Mouse (Mus musculus) stomach, postnatal 0 days (tissue): Measurements from ENCODE around the gene Alg10b. TPM values are rescaled to one million over a fixed set of nuclear protein-coding genes. Genes with fewer than 3 reads are reported as not detected.

Experiments used
- ATAC-seq: fragments of 200-750 bp; cut with Nextera tagmentation; 2 replicates; pipeline ENCODE4 v1.8.0; 2017; ENCODE audit not compliant: low FRiP score, low TSS enrichment
- DNase-seq: peaks from one replicate; pipeline ENCODE4 v3.0.0-alpha.2; 2016; ENCODE audit warnings: low spot score
- H3K27ac ChIP-seq: fragments of 300-500 bp; sonication (generic); replicated peaks from 2 replicates; pipeline ENCODE4 v1.5.1; 2014; ENCODE audit warnings: mild to moderate bottlenecking, control low read depth
- H3K27me3 ChIP-seq: fragments of 300-500 bp; sonication (generic); 2 replicates; pipeline ENCODE4 v1.6.1; 2014; ENCODE audit warnings: low read length; ENCODE audit not compliant: control insufficient read depth, insufficient read depth
- H3K36me3 ChIP-seq: fragments of 300-500 bp; sonication (generic); 2 replicates; pipeline ENCODE4 v1.6.1; 2014; ENCODE audit warnings: low read length, mixed read lengths; ENCODE audit not compliant: control insufficient read depth, insufficient read depth
- H3K4me1 ChIP-seq: fragments of 300-500 bp; sonication (generic); replicated peaks from 2 replicates; pipeline ENCODE4 v1.6.1; 2014; ENCODE audit warnings: antibody characterized with exemption; ENCODE audit not compliant: control insufficient read depth, insufficient read depth
- H3K4me2 ChIP-seq: fragments of 300-500 bp; sonication (generic); replicated peaks from 2 replicates; pipeline ENCODE4 v1.6.1; 2014; ENCODE audit warnings: low read depth, mild to moderate bottlenecking, control low read depth, moderate library complexity
- H3K4me3 ChIP-seq: fragments of 300-500 bp; sonication (generic); 2 replicates; pipeline ENCODE4 v1.5.1; 2014; ENCODE audit warnings: low read depth, low read length, control low read depth
- H3K9ac ChIP-seq: fragments of 300-500 bp; sonication (generic); 2 replicates; pipeline ENCODE4 v1.6.1; 2014; ENCODE audit warnings: mild to moderate bottlenecking, low read length, control low read depth, mixed read lengths
- H3K9me3 ChIP-seq: fragments of 300-500 bp; sonication (generic); 2 replicates; pipeline ENCODE4 v1.6.1; 2016; ENCODE audit warnings: low read length; ENCODE audit not compliant: control insufficient read depth
- CTCF ChIP-seq: IDR thresholded peaks from 2 replicates; pipeline ENCODE4 v1.5.1; 2016; ENCODE audit warnings: antibody characterized with exemption, low read depth, mild to moderate bottlenecking, moderate library complexity
- EP300 ChIP-seq: optimal IDR thresholded peaks from 2 replicates; pipeline ENCODE3; 2016; ENCODE audit warnings: antibody characterized with exemption
- WGBS: fragments of 180-500 bp; shearing (Covaris S2); extraction: QIAGEN DNeasy Blood & Tissue Kit; methylation state at CpG from one replicate; pipeline ENCODE4 v1.1.7; 2014; 5-methylcytosine and 5-hydroxymethylcytosine counted together
- microRNA-seq: library from miRNA; unstranded; fragments of <30 nt; microRNA quantifications from one replicate; pipeline ENCODE4, GENCODE M21; 2016
- polyA plus RNA-seq: library from polyadenylated mRNA; unstranded; fragments of >200 nt; fragmentation: Nextera tagmentation; extraction: Ambion mirVana; gene quantifications from 2 replicates; pipeline ENCODE4 v1.2.1, GENCODE M21; 2015

The Alg10b gene
- polyA plus RNA-seq, 1 experiment from 2014 or later, result 11.3 TPM

- H3K9me3 ChIP-seq, result no peaks in the 10 kb centered on the region
- no peak overlapping the region for H3K27ac ChIP-seq
- peak; percentile 91 for TF ChIP-seq CTCF
- TF ChIP-seq EP300, result no peak
- H3K4me3 ChIP-seq, result no peak overlapping the region
- H3K36me3 ChIP-seq, result no peaks in the 10 kb centered on the region
- 15% methylated on average over 6 of the region's 6 CpGs for WGBS
- H3K27me3 ChIP-seq, result no peaks in the 10 kb centered on the region
- DNase-seq, result peak; percentile 35
- no peaks in the 10 kb centered on the region for H3K4me1 ChIP-seq
- H3K9ac ChIP-seq, result no peak overlapping the region
- no peak for ATAC-seq
- H3K4me2 ChIP-seq, result no peak overlapping the region
These were observed 9.2 kb upstream of the Alg10b start for GRCm38 (mm10) chr15:90214913-90215312.

GRCm38 (mm10) chr15:90225058-90225575, 1.0 kb downstream of the Alg10b start:
- H3K27ac ChIP-seq, result no peak overlapping the region
- TF ChIP-seq CTCF, result peak; percentile 67
- no peak for TF ChIP-seq EP300
- ATAC-seq (no peak; the same call in 1 of the 2 replicates), DNase-seq (peak; percentile 57)
- no peak overlapping the region; the same call in 1 of the 2 replicates for H3K9ac ChIP-seq
- H3K9me3 ChIP-seq, result no peaks in the 10 kb centered on the region
- WGBS, result 63% methylated on average over 4 of the region's 4 CpGs
- peaks cover 7% of the 10 kb centered on the region; the same call in 1 of the 2 replicates for H3K36me3 ChIP-seq
- H3K4me2 ChIP-seq, result peak overlapping the region; percentile 83
- peak overlapping the region; percentile 80 for H3K4me3 ChIP-seq
- H3K27me3 ChIP-seq, result no peaks in the 10 kb centered on the region
- no peaks in the 10 kb centered on the region for H3K4me1 ChIP-seq

GRCm38 (mm10) chr15:90237657-90238056, 13.5 kb downstream of the Alg10b start:
- 40% methylated on average over 2 of the region's 2 CpGs for WGBS
- H3K27me3 ChIP-seq, result no peaks in the 10 kb centered on the region
- no peaks in the 10 kb centered on the region for H3K36me3 ChIP-seq
- ATAC-seq (no peak), DNase-seq (no peak)
- no peak overlapping the region for H3K4me2 ChIP-seq
- H3K9me3 ChIP-seq, result no peaks in the 10 kb centered on the region
- H3K27ac ChIP-seq, result no peak overlapping the region
- H3K4me3 ChIP-seq, result no peak overlapping the region
- H3K9ac ChIP-seq, result no peak overlapping the region
- no peaks in the 10 kb centered on the region for H3K4me1 ChIP-seq
- peak; percentile 77 for TF ChIP-seq CTCF
- TF ChIP-seq EP300, result no peak

GRCm38 (mm10) chr15:90244081-90244480, 20.0 kb downstream of the Alg10b start:
- DNase-seq (no peak), ATAC-seq (no peak)
- Histone ChIP-seq H3K4me2 (no peak overlapping the region), H3K9ac (no peak overlapping the region), H3K4me3 (no peak overlapping the region), H3K36me3 (no peaks in the 10 kb centered on the region), H3K9me3 (no peaks in the 10 kb centered on the region), H3K27me3 (no peaks in the 10 kb centered on the region), H3K27ac (no peak overlapping the region), H3K4me1 (no peaks in the 10 kb centered on the region)
- TF ChIP-seq CTCF (no peak), EP300 (no peak)
- WGBS, result 88% methylated on average over 5 of the region's 5 CpGs

GRCm38 (mm10) chr15:90249694-90250093, 25.6 kb downstream of the Alg10b start:
- Histone ChIP-seq H3K27ac (no peak overlapping the region), H3K9ac (no peak overlapping the region), H3K27me3 (no peaks in the 10 kb centered on the region), H3K9me3 (no peaks in the 10 kb centered on the region), H3K36me3 (no peaks in the 10 kb centered on the region), H3K4me1 (no peaks in the 10 kb centered on the region), H3K4me3 (no peak overlapping the region), H3K4me2 (no peak overlapping the region)
- TF ChIP-seq CTCF, result peak; percentile 94
- TF ChIP-seq EP300, result no peak
- no peak for ATAC-seq
- DNase-seq, result peak; percentile 19
- 40% methylated on average over 3 of the region's 3 CpGs for WGBS

- 89% methylated on average over 7 of the region's 7 CpGs for WGBS
- Histone ChIP-seq H3K9me3 (no peaks in the 10 kb centered on the region), H3K36me3 (no peaks in the 10 kb centered on the region), H3K4me2 (no peak overlapping the region), H3K27me3 (no peaks in the 10 kb centered on the region), H3K4me3 (no peak overlapping the region), H3K27ac (no peak overlapping the region), H3K9ac (no peak overlapping the region), H3K4me1 (no peaks in the 10 kb centered on the region)
- no peak for ATAC-seq
- DNase-seq, result no peak
- TF ChIP-seq CTCF (no peak), EP300 (no peak)
These were observed 58.8 kb downstream of the Alg10b start for GRCm38 (mm10) chr15:90282876-90283275.

Small RNAs within 50 kb of the gene (microRNA-seq; reads per million reads assigned to microRNA genes)
- not detected for gene Mir7648
